Mouse (Mus musculus): ENCODE results near the gene Ogg1.
A peak's percentile ranks its signal among the peaks of the same experiment; 100 is the strongest.
"Not testable (repeated sequence)": the region's sequence is repeated elsewhere in the genome, so short reads cannot be mapped to it uniquely, and the experiment has no call there.

Ogg1 gene

DNA sequence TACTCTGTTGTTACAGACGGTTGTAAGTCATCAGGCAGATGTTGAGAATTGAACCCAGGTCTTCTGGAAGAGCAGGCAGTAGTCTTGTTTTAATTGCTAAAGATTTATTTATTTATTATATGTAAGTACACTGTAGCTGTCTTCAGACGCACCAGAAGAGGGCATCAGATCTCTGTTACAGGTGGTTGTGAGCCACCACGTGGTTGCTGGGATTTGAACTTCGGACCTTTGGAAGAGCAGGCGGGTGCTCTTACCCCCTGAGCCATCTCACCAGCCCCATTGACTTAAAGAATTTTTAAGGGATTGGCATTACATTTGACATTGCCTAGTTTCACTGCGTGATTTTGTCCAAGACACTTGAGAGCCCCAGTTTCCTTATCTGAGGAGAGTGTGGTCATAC, 6.0 kb downstream of the Ogg1 start:
- not testable (repeated sequence) for DNase-seq (ENCODE audit: low spot score)

DNA sequence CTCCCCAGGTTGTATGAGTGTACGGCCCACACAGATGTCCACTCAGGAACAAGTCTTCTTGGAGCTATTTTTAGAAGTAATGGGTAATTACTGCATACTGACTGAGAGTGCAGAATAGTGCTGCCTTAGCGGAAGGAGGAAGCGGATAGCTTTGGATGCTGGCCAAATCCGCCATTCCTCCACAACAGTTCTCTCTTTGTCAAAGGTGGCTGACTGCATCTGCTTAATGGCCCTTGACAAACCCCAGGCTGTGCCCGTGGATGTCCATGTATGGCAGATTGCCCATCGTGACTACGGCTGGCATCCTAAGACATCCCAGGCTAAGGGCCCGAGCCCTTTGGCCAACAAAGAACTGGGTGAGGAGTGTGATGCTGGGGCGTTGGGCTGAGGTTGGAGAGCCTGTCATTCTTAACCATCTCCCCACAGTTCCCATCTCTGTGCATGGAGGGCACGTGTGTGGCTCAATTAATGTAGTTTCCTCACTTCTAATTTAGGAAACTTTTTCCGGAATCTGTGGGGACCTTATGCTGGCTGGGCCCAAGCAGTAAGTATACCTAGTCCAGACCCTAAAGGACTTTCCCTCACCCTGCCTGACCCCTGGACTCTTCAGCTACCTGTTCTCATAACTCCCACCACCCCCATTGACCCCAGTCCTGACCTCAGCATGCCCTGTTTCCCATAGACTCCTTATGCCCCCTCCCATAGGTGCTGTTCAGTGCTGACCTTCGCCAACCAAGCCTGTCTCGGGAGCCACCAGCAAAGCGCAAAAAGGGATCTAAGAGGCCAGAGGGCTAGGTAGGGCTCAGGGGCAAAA, 6.6 kb downstream of the Ogg1 start:
- no peak for DNase-seq (ENCODE audit: low spot score)

DNA sequence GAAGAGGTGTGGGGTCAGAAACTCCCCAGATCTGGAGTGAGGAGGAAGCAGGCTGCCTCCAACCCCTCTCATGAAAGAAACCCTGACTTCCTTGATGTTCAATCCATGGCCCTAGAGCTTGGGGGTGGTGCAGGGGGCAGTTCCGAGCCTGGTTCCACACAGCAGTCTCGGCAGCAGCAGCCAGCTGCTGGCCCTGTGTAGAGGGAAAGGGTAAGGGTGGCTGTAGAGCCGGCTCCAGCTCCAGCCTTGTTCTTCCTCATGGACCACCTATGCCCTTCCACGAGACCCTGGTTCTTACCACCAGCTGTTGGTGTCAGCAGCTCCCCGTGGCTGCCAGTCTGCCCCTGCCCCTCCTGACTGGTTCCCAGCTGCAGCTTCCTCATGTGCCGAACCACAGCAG, 7.4 kb downstream of the Ogg1 start:
- DNase-seq (ENCODE audit: low spot score): no peak

- no peak for DNase-seq (ENCODE audit: low spot score)
Measured at GRCm38 (mm10) chr6:113336852-113337620, 10.3 kb downstream of the Ogg1 start.

DNA sequence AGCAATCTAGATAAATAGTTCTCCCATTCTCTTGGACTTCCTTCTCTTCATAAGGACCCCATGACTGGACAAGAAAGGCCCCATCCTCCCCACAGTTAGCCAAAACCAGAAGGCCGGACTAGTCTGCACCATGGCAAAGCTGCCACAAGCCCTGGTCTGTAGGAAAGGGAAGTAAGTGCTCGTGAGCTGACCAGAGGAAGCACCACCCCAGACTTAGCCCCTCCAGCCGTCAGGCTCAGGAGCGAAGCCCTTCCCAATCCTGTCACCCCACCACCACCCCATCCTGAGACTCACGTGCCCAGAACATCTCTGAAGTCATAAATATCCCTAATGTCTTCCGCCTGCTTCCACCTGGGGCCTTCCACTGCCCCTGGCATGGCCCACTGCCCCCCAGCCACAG, 14.8 kb downstream of the Ogg1 start:
- no peak for DNase-seq (ENCODE audit: low spot score)

GRCm38 (mm10) chr6:113342297-113342696, 15.5 kb downstream of the Ogg1 start:
- DNase-seq (ENCODE audit: low spot score): no peak

DNA sequence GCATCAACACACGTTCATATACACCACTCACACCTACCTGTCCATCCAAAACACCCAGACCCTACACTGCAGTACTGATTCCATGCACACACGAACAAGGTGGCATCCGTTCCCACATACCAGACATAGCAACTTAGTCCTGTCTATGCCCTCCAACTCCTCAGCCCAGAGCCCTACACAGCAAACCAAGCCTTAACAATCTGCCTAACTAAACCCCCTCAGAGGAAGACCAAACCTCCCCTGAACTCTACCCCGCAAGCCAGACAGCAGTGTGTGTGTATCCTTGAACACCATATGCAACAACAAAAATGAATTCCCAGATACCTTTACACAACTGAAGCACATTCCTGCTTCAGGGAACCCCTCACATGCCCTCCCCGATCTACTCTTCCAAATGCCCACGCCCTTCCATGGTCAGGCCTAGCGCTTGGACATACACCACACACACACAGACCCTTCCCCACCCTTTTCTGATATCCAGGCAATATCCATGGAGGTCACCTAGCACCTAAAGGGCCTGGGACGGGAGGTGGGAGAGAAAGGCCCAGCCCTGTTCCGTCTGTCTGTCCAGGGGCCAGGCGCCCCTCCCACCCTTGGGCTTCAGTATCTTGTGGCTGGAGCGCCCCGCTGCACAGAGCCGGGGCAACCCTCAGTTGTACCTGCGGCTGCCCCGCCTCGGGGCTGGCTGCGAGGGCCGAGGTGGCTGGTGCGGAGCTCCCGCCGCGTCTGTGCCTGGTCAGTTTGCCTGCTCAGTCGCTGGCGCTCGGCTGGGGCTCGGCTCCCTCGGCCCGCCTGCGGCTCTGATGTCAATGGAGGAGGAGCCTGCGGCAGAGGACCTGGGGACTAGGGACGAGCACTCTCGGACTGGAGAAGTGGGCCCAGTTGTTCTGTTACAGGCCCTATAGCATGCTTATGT, 16.7 kb downstream of the Ogg1 start, which contains the start of gene Camk1:
TSS of gene Camk1 (minus strand) at position 808 of the 916 bp plus-strand sequence.
- DNase-seq (ENCODE audit: low spot score): peak; percentile 75

GRCm38 (mm10) chr6:113344321-113344720, 17.5 kb downstream of the Ogg1 start:
- DNase-seq (ENCODE audit: low spot score): no peak

- no peak for DNase-seq (ENCODE audit: low spot score)
Measured at GRCm38 (mm10) chr6:113346897-113347296, 20.1 kb downstream of the Ogg1 start.

GRCm38 (mm10) chr6:113350538-113350937, 23.8 kb downstream of the Ogg1 start:
- no peak for DNase-seq (ENCODE audit: low spot score)

DNA sequence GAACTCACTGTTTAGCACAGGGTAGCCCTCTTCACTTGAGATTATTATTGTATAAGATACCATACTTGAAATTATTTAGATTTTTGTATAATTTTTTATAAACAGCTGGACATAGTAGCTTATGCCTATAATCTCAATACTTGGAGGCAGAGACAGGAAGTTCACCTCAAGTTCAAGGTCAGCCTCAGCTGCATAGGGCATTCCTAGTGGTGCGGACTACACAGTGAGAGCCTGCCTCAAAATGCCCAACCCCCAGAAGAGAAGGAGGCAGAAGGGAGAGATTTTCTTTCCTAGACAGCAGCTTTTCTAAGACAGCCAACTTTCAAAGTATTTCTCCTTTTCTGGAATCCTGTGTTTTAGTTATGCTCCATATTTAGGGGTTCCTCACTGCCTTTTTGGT, 24.4 kb downstream of the Ogg1 start:
- no peak for DNase-seq (ENCODE audit: low spot score)

DNA sequence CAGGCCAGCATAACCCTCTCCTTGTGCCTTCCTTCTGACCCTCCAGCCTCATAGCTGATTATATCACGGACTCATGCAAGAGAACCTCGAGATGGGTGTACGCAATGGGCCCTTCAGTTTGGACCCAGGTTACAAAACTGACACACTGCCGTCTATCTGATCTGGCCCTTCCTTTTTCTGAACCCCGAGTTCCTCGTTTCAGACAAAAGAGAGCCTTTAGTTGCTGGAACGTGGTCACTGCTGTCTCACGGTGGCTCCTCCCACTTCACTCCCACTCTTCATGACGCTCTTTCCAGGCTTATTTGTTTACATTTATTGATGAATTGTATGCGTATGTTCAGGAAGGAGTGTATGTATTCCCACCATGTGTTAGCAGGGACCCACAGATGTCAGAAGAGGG, 24.9 kb downstream of the Ogg1 start:
- no peak for DNase-seq (ENCODE audit: low spot score)

DNA sequence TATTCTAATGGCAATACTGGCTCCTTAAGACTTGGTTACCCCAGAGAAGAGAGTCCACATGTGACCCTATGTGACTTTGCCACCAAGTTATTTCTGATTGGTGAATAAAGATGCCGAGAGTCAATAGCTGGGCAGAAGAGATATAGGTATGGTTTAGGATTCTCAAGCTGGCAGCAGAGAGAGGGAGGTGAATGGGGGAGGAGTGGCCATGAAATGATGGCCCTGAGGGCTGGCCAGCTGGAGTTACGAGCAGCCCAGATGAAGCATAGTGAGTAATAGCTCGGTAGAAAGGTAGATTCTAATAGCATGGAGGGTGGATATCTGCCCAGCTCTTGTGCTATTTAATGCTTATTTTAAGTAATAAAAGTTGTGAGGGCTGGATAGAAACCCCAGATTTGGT, 26.0 kb downstream of the Ogg1 start:
- DNase-seq (ENCODE audit: low spot score): no peak

- no peak for DNase-seq (ENCODE audit: low spot score)
Measured at GRCm38 (mm10) chr6:113353696-113354095, 26.9 kb downstream of the Ogg1 start.

DNA sequence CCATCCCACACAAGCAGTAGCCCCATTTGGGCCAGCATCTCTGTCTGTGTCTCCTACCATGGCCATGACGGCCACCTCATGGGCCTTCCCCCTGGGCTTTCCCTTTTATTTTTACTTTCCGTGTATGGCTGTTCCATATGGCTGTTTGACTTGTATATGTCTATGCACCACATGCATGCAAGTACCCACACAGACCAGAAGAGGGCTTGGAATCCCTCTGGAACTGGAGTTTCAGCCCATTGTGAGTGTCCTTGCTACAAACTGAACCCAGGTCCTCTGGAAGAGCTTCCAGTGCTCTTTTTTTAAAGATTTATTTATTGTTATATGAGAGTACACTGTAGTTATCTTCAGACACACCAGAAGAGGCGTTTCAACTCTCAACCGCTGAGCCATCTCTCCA, 34.7 kb downstream of the Ogg1 start:
- DNase-seq (ENCODE audit: low spot score): no peak

GRCm38 (mm10) chr6:113362241-113362640, 35.5 kb downstream of the Ogg1 start:
- DNase-seq (ENCODE audit: low spot score): no peak

DNA sequence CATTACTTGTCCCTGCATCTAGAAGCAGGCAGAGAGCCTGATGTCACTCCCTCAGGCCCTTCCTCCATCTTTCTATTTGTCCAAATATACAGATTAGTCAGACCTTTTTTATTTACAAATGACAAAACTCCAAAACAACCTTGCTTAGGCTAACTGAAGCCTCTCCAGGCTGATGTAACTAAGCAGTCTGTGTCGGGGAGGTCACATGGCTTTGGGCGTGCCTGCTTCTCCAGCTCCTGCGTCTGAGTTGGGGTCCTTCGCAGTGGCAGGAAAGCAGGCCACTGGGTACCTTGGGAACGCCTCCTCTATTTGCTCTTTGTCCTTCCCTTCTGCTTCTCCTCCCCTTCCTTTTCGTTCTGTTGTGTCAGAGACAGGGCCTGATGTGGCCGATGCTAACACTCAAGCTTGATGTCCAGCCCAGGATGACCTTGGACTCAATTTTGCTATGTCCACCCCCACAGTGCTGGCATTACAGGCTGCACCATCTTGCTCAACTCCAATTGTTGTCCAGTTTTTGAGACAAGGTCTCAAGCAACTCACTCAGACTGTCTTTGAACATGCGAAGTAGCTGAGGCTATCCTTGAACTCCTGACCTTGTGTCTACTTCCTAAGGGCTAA, 37.9 kb downstream of the Ogg1 start:
- no peak for DNase-seq (ENCODE audit: low spot score)

GRCm38 (mm10) chr6:113366639-113367038, 39.9 kb downstream of the Ogg1 start:
- DNase-seq (ENCODE audit: low spot score): no peak

- no peak for DNase-seq (ENCODE audit: low spot score)
Measured at GRCm38 (mm10) chr6:113367574-113367973, 40.8 kb downstream of the Ogg1 start.

DNA sequence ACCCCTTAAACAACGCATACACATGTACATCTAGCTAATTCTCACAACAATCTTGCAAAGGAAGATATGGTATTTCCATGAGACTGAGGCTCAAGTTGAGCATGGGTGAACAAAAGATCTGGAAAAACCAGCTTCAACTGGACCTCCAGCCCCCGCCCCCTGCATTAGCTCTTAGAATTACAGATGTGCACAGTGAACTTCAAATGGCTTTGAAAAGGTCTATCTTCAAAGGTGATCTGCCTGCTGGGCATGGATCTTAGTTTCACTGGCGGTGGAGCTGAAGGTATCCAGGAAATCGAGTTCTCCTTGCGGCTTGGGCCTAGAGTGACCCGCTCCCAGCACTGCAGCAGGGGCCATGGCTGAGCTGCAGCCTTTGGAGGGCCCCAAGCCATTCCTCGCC, 41.4 kb downstream of the Ogg1 start:
- no peak for DNase-seq (ENCODE audit: low spot score)

GRCm38 (mm10) chr6:113368577-113368976, 41.8 kb downstream of the Ogg1 start:
- no peak for DNase-seq (ENCODE audit: low spot score)

Data from embryo, embryonic 10.5 days (tissue).